Mouse (Mus musculus): ENCODE data around the gene Krtap19-9b.

Gene Krtap19-9b

DNA sequence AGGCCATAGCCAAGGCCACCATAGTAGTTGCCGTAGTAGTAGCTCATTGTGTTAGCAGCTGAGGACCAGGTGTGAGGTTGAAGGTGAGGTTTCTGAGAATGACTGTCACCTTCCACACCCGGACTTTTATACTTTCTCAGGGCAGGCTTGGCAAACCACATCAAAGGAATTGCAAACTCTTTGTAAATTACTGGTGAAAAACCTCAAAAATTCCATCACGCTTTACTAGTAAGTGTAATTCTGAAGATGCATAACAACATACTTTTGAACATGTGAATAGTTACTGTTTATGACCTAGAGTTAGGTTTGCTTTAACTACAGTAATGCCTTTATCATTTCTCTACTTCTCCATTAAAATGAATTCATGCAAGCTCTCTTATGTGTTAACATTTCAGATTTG, at the start of gene Krtap19-9b:
Gene Krtap19-9b (minus strand): TSS at position 101 of the 400 bp plus-strand sequence.
- no peak for DNase-seq (ENCODE audit: low spot score)

DNA sequence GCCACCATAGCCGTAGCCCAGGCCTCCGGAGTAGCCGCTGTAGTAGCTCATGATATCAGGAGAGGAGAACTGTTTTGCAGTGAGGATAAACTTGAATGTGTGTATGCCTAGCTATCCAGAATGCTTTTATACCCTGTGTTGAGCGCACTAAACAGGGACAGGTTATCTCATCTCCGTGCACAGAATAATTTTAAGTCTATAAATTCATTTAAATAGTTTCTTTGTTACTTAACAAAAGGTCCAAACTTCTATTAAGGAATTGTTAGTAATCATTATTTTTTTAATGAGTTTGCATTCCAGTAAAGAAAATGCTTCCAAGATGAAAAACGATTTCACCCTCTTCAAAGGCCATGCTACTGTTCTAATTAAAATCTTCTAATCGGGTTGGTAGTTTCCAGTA, 30.7 kb upstream of the Krtap19-9b start, which contains the start of gene Krtap16-3:
Gene Krtap16-3 (minus strand): TSS at position 101 of the 400 bp plus-strand sequence.
- no peak for DNase-seq (ENCODE audit: low spot score)

GRCm38 (mm10) chr16:88941106-88941505, 9.0 kb upstream of the Krtap19-9b start:
- no peak for DNase-seq (ENCODE audit: low spot score)

DNA sequence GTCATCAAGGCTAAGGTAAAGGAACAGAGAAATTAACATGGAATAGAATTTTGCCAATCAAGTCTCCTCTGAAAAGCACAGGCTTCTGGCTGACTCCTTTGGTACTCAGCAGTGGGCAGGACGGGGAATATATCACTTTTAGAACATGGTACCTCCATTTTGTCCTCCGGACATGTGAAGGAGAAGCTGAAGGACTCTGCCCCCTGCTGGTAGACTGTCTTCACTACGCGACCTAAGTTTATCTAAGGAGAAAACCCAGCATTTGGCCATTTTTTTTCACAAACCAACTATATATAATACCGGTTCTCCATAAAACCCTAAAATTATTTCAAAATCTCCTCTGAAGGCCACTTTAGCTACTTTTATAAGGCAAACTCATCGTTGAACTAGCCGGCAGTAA, 6.2 kb upstream of the Krtap19-9b start:
- no peak for DNase-seq (ENCODE audit: low spot score)

- DNase-seq (ENCODE audit: low spot score) = no peak
These were observed 35.7 kb downstream of the Krtap19-9b start, which contains the start of gene Krtap19-5 for GRCm38 (mm10) chr16:88896357-88896756. TSS of gene Krtap19-5 (minus strand) at chr16:88896457.

DNA sequence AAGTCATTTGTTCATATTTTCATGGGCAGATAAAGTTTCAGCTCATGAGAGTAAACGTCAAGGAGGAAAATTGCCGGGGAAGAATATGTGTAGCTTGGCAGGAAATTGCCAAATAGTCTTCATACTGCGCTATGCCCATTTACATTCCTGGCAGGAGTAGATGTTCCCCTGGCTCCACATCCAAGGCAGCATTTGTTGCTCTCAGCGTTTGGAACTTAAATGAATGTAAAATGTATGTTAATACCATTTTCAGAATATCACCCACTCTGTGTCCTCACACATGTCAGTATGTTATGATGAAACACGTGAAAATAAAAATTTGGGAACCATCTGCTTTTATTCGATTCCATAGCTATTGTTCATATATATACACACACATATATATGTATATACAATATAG, 45.2 kb downstream of the Krtap19-9b start:
- no peak for DNase-seq (ENCODE audit: low spot score)

DNA sequence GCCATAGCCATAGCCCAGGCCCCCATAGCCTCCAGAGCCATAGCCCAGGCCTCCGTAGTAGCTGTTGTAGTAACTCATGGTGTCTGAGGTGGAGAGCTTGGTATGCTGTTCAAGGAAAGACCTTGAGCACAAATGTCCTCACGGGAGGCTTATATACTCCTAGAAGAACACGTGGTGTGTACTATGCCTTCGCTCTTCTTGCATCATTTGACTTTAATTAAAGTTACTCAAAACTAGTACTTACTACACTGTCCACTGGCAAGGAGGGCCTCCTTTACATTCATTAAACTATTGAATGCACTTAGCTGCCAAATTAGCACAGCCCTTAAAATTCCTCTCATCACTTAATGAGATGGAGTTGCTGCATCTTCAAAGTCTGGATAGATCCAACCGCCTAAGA, 47.1 kb downstream of the Krtap19-9b start, which contains the start of gene Krtap19-4:
Gene Krtap19-4 (minus strand): TSS at position 101 of the 400 bp plus-strand sequence.
- no peak for DNase-seq (ENCODE audit: low spot score)
